Mouse (Mus musculus) ovary, postnatal 36 days (tissue): ENCODE data around the gene Tbc1d4.

Experiments
- DNase-seq: peaks from one replicate; pipeline ENCODE4 v3.0.0; 2022; ENCODE audit warnings: low spot score, mixed read lengths

The Tbc1d4 gene

DNA sequence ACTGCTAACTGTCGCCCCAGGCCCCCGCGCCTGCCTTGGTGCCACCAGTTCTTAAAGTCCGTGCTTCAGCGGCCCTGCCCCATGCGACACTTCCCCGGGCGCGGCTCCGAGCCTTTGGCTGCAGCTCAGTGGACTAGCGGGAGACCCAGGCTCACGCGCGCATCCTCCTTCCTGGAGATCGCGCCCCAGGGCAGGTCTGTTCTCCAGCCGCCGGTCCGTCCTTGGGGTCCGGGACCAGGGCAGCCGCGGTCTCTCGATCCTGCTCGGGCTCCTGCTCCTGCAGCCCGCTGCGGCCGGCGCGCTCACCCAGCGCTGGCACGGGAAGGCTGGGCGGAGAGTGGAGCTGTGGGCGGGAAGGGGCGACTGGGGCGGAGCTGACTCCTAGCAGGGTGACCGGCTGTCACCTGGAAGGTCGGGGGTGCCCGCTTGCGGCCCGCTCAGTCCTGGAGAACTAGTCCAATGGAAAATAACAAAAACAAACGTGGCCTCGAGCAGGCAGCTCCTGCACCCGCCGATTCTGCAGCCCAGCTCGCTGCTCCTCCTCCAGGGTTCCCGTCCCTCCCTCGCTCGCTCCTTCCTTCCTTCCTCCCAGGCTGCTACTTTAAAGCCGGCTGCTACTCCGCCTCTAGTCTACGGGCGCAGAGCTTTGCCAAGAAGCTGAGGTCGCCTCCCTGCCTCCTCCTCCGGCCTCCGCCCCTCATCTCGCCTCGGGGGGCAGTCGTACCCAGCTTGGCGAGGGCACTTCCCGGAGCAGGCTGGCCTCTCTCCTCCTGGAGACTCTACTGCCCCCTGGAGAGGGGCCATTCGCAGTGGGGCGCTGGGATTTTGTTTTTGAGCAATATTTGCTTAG, at the start of gene Tbc1d4:
Tbc1d4 (minus strand) TSS at position 673 of the 850 bp plus-strand sequence.
- peak; percentile 88 for DNase-seq

- no peak for DNase-seq
Observed at GRCm38 (mm10) chr14:101656307-101656706, 47.3 kb upstream of the Tbc1d4 start.

GRCm38 (mm10) chr14:101654526-101654909, 45.5 kb upstream of the Tbc1d4 start:
- DNase-seq = no peak

- DNase-seq = peak; percentile 95
Observed at GRCm38 (mm10) chr14:101653581-101654525, 44.9 kb upstream of the Tbc1d4 start, which contains the start of gene Uchl3. TSS of gene Uchl3 (plus strand) at chr14:101653967.

GRCm38 (mm10) chr14:101652571-101652970, 43.6 kb upstream of the Tbc1d4 start:
- DNase-seq = no peak

- no peak for DNase-seq
Observed at GRCm38 (mm10) chr14:101650551-101650950, 41.6 kb upstream of the Tbc1d4 start.

DNA sequence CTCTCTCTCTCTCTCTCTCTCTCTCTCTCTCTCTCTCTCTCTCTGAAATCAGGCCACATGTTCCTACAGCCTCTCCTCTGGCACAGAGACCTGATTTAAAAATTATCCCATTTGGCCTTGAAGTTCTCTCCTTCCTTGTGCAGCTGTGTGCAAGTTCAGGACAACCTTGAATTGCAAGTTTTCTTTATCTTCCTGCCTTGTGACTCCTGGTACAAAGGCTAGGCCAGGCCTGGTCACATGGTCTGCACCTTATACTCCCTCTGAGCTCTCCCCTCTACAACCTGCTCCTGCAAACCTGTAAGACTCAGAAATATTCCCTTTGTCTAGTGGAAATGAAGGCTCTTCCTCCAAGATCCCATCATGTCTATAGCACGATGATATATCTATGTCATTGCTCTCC, 36.0 kb upstream of the Tbc1d4 start:
- DNase-seq = peak; percentile 12

DNA sequence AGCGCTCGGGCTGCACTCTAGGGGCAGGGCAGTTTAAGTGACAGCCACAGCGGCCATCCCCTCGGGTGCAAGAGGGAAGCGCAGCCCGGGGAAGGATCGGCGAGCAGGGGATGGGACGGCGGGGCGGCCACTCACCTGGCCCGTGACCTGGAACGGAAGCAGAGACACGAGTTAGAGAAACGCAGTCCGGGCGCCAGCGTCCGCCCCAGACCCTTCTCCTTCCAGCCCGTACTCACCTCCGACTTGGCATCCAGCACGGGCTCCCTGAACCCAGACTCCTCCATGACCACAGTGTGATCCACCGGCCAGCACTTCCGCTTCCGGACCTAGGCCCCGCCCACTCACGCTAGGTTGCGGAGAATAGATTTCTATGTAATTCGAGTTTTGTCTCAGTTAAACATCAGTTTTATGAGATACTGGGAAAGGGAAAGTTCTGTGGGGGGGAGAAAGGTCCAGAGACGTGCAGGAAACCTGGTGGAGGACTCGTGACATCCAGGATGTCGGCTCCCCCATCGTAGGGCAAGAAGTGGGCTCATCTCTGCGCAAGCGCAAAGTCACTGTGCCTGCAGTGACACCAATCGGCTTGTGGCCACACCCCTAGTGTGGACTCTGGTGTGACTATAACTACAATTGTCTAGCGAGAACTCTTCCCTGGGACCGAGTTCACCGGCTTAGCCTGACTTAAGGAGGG, 31.3 kb upstream of the Tbc1d4 start, which contains the start of gene Commd6:
Commd6 (minus strand) TSS at position 534 of the 691 bp plus-strand sequence.
- DNase-seq = peak; percentile 88

DNA sequence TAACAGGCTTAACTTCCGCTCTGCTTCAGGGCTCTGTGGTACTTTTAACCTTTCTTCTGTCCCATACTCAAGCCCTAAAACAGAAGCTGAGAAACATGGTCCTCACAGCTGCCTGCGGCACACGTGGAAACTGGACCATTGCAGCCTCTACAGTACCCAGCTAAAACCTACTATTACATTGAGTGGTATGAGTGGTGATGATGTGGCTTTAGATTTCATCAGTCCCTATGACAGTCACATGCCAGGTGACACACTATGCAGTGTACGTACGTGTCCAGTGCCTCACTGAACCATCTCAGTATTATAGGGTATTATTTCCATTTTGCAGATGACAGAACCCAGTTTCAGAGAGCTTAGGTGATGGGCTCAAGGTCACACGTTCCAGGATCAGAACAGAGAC, 28.4 kb upstream of the Tbc1d4 start:
- DNase-seq = no peak

GRCm38 (mm10) chr14:101635765-101636164, 26.8 kb upstream of the Tbc1d4 start:
- DNase-seq = no peak

DNA sequence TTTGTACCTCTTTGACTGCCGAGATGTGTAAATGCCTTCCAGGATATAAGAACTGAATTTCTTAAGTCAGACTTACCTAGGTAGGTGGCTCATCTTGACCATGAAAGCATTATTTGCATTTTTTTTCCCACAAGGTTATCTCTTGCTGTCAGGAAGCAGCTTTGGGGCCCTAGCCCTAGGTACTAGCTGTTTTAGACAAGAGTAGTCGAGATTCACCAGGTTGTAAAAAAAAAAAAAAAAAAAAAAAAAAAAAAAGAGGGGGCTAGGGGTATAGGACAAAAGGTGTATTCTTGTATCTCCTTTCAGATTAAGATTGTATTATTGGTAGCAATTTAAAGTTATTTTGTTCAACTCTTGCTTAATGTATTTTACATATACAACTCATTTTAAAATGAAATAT, 21.6 kb upstream of the Tbc1d4 start:
- DNase-seq = no peak

GRCm38 (mm10) chr14:101617680-101618079, 8.7 kb upstream of the Tbc1d4 start:
- DNase-seq = no peak

- no peak for DNase-seq
Observed at GRCm38 (mm10) chr14:101616178-101616577, 7.2 kb upstream of the Tbc1d4 start.

- no peak for DNase-seq
Observed at GRCm38 (mm10) chr14:101613206-101613605, 4.2 kb upstream of the Tbc1d4 start.

GRCm38 (mm10) chr14:101610701-101611100, 1.7 kb upstream of the Tbc1d4 start:
- DNase-seq = no peak

- DNase-seq = peak; percentile 47
Observed at GRCm38 (mm10) chr14:101607631-101608518, 1.1 kb downstream of the Tbc1d4 start.

DNA sequence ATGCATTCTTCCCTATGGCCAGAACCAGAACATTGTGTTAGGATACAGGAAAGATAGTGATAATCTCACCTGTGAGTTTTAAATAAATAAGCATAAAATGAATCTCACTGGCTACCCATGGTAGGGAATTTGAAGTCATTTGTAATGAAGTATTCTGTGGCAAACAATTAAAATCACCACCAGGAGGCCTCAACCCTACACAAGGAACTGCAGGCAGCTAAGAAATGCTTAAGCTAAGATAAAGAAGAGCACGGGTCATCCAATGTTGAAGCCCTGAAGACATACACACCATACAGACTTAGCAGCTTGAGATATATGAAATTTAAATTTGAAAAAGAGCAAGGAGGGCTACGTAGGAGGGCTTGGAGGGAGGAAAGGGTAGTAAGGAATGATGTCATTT, 3.1 kb downstream of the Tbc1d4 start:
- no peak for DNase-seq

DNA sequence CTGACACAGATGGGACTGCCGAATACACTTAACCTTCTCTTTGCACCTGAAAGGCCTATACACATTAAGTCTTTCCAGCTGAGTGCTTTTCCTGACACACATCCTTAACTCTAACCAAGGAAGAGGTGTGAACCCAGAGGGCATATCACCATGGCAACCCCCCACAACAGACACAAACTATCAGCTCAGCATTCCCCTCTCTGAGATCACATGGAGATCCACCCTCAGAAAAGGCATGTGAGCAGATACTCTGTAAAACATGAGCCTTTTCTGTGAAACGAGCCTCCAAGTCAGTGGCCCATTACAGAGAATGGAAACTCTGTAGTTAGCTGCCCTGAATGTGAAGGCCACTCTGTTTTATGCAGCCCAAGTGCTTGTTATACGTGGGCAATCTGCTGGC, 6.1 kb downstream of the Tbc1d4 start:
- DNase-seq = no peak

DNA sequence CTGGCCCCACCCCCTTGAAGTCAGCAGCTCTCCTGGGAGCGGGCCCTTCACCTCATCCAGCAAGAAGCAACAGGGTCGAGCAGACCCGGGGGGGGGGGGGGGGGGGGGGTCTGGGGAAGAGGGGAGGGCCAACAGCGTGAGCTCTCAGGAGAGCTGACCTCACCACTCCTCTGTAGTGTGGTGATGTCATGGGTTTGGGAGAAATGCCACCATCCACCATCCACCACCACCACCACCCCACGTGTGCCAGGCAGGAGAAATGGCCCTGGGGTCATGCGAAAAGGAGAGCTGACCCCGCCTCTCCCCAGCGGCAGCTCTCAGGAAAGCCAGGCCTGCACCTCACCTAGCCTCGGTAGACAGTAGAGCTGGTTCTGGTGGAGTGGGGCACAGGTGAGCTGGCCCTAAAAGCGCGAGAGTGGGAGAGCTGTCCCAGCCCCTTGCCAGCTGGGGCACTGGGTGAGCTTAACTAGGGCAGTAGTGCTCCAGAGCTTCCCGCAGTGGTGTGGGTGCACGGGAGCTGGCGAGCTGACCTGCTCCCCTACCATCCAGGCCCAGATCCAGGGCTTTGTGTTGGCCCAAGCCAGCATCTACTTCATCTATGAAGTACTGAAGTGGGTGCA, 11.8 kb downstream of the Tbc1d4 start:
- no peak for DNase-seq

DNA sequence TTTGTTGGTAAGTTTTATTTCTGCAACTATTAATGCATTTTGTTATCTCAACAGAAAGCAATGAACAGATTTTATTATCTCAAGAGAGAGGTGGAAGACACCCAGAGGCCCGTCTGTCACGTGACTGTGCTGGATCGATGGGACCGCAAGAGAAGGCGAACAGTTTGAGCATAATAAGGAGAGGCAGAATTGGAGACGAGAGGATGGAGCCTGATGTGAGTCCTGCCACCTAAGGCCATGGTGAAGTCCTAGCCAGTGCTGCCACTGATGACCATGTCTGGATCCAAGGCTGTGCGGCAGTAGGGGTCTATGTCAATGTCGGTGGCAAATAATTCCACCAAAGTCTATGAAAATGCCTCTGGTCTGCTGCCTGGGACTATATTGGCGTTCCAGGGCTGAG, 12.3 kb downstream of the Tbc1d4 start:
- no peak for DNase-seq
